Mouse (Mus musculus) frontal cortex, adult 2 months (tissue): ENCODE data around the gene Oxld1. TPM values are rescaled to one million over a fixed set of nuclear protein-coding genes. Genes with fewer than 3 reads are reported as not detected.
"Not testable (repeated sequence)": the region's sequence is repeated elsewhere in the genome, so short reads cannot be mapped to it uniquely, and the experiment has no call there.

Experiments
- DNase-seq, 2 experiments: peaks; one replicate each; pipeline ENCODE4 v3.0.0; 2022; ENCODE audit warnings: low spot score in 1 of 2; ENCODE audit errors: extremely low spot score in 1 of 2
- polyA plus RNA-seq: library from polyadenylated mRNA; depleted of rRNA; stranded (reverse); fragments of >200 nt; gene quantifications from 2 replicates; pipeline ENCODE4 v1.2.3, GENCODE M21; 2012; rRNA removed

Gene Oxld1
- polyA plus RNA-seq, 1 experiment: 15.4 TPM

DNA sequence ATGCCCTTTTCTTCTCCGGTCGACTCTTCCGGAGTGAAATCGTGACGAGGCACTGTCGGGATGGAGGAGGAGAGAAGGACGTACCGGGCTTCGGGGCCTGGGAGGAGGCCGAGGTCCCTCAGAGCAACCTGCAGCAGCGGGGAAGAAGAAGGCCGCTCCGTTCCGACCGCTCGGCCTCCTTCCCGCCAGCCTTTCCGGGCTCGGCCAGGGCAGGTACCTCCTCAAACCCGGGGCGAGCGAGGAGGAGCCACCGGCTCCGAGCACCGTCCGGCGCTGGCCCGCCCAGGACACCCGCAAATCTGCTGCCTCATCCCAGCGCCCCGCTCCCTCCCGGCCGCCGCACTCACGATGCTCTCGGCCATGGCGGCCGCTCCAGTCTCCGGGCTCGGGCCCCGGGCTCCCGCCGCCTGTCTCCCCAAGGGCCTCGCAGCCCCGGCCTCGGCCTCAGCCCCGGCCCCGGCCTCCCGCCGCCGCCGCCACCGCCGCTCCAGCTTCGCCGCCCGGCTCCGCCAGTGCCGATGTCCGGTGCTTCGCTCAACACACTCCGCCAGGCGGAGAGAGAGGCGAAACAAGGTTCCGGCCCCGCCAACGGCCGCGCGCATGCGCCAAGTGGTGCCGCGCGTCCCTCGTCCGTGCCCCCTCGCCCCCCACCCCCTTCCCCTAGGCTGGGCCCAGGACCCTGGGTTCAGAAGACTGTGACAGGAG is 20.6 kb downstream of the Oxld1 start, which contains the start of gene Nploc4:
Gene Nploc4 (minus strand): TSS at position 557 of the 705 bp plus-strand sequence.
- peak; percentile 29 to 91 for DNase-seq

DNA sequence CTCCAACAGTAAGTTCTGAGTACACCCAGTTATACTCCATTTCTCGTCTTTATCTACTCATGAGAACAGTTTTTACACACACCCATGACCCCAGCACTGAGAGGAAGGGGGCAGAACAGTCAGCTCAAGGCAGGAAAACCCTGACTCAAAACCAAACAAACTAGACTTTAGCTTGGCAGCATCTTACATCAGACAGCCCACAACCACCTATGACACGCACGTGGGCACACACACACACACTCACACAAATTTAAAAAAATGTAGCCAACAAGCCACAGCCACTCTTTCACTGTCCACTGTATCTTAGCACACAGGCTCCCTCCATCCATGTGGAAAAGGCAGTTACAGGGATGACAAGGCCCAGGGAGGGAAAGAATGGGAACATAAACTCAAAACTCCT is 31.1 kb downstream of the Oxld1 start:
- DNase-seq: no peak

DNA sequence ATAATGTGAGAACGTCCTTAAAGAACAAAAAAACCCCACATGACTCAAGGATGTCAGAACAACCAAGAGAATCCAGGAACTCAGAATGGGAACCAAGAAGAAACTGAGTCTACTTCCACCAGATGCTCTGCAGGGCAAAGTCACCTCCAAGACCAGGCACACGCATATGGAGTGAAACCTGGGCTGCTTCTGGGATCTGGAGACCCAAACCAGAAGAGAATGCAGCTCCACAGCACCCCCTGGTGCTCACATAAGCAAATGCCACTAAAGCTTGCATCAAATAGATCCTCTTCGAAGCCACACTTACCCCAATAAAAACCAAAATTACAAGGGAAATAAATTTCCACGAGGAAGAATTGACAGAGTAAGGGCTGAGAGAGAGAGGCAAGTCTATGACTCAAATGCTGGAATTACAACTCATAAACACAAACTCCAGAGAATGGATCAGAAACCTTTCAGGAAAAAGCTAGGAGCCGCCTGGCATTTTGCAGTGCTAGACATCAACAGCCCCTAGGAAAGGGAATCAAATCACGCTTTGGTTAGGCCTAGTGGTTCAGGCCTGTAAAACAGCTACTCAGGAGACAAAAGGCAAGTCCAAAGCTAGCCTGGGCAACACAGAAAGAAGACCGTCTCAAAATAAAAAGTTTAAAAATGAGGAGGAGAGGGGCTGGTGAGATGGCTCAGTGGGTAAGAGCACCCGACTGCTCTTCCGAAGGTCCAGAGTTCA is 34.1 kb downstream of the Oxld1 start:
- DNase-seq: peak in 1 of 2 experiments; percentile 79

DNA sequence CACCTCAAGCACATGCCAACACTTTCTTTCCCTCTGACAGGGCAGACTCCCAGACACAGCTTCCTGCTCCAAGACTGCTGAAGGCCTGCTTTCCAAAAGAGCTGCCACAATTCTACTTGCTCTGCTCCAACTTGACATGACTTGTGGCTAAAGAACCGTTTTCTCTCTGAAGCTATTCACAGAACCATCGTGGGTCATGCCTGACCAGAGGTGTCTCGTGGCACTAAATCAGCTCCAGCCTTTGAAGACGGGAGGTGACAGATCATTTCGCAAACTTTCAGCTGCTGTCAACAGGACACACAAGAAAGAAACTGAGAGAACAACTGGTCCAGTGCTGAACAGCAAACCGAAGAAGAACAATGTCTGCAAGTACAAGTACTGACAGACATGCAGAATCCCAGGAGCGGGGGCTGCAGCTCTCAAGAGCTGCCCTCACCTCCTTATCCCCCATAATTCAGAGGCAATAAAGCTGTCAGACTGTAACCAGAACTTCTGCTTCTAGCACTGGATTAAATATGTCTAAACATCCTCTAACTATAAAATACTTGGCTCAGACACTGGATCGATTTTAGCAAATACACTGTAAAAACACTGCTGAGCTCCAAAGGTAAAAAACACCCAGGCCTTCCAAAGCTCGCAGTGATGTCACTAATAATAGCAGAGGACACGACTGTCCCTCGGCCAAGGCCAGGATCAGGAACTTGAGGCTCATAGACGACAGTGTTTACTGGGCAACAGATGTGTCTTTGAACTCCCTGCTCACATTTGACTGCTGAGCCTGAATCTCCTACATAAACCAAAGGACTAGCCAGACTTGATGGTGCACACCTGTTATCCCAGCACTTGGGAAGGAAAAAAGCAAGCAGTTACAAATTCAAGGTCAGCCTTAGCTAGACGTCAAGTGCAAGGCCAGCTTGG is 35.0 kb downstream of the Oxld1 start:
- no peak for DNase-seq

DNA sequence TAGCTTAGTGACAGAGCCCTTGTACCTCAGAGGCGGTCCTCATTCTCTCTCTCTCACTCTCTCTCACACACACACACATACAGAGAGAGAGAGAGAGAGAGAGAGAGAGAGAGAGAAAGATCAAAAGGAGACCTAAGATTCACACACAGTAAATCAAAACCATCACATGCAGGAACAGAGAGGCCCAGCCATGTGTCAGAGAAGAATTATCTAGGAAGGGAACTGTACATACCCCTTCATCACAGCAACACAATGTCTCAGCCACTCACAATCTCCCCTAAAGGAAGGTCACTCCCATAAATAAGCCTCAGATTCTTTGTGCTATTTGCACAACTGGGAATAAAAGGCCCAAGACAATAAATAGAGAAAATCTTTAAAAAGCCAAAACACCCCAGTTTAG is 39.3 kb downstream of the Oxld1 start:
- DNase-seq: no peak

DNA sequence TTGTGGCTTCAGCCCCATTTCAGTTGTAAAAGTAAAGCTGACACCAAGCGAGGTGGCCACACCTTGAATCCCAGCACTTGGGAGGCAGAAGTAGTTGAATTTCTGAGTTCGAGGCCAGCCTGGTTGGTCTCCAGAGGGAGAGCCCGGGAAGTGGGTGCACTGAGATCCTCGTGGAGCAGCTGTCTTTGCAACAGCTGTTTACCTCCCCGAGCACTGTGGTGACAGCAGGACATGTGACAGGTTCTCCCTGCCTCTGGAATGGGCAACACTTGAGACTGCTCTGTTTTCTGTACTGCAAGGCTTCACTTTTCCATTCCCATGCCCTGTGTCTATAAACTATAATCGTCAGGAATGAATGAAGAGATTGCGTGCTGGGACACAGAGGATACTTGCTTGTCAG is 40.0 kb downstream of the Oxld1 start:
- no peak for DNase-seq

DNA sequence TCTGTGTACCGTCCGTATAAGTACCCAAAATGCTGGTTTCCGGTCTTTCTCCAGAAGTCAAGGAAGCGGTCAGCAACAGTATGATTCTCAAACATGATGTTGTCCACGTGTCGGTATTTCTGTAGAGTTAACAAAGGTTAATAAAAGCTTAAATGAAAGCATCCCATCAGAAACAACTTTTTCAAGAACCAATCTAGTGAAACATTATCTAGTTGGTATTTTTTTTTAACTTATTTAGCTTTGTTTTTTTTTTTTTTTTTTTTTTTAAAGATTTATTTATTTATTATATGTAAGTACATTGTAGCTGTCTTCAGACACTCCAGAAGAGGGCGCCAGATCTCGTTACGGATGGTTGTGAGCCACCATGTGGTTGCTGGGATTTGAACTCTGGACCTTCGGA is 44.2 kb downstream of the Oxld1 start:
- not testable (repeated sequence) for DNase-seq

Other genes with a start within 250 kb of the Oxld1 start
- 16.9 and 17.2 TPM in 2 replicates for gene Bahcc1, start 225.1 kb downstream of the Oxld1 start, polyA plus RNA-seq
- gene Actg1, start 109.5 kb downstream of the Oxld1 start, polyA plus RNA-seq: 1,138 and 1,210 TPM in 2 replicates
- gene Fscn2, start 96.5 kb downstream of the Oxld1 start, polyA plus RNA-seq: 0.67 and 0.82 TPM in 2 replicates
- gene Faap100, start 79.3 kb downstream of the Oxld1 start, polyA plus RNA-seq: 27.6 and 27.8 TPM in 2 replicates
- gene Nploc4, start 20.4 kb downstream of the Oxld1 start, polyA plus RNA-seq: 52.9 and 60.2 TPM in 2 replicates
- gene Tspan10, start 15.4 kb downstream of the Oxld1 start, polyA plus RNA-seq: 0.54 and 0.61 TPM in 2 replicates
- 0.82 and 0.84 TPM in 2 replicates for gene Pde6g, start 4.6 kb downstream of the Oxld1 start, polyA plus RNA-seq
- gene Ccdc137, start within 50 bp of the Oxld1 start, polyA plus RNA-seq: 26.5 and 29.8 TPM in 2 replicates
- 48.0 and 52.0 TPM in 2 replicates for gene Arl16, start 9.5 kb upstream of the Oxld1 start, polyA plus RNA-seq
- gene Mrpl12, start 26.5 kb upstream of the Oxld1 start, polyA plus RNA-seq: 94.2 TPM in 2 replicates
- 30.6 and 35.8 TPM in 2 replicates for gene Slc25a10, start 33.8 kb upstream of the Oxld1 start, polyA plus RNA-seq
- gene Gcgr, start 72.6 kb upstream of the Oxld1 start, polyA plus RNA-seq: 0.42 and 0.54 TPM in 2 replicates
- 153 and 174 TPM in 2 replicates for gene Mcrip1, start 91.7 kb upstream of the Oxld1 start, polyA plus RNA-seq
- not detected in 2 replicates for gene Ppp1r27, start 93.1 kb upstream of the Oxld1 start, polyA plus RNA-seq
- 103 and 109 TPM in 2 replicates for gene P4hb, start 115.2 kb upstream of the Oxld1 start, polyA plus RNA-seq
- 408 and 428 TPM in 2 replicates for gene Arhgdia, start 123.6 kb upstream of the Oxld1 start, polyA plus RNA-seq
- 46.3 and 53.0 TPM in 2 replicates for gene Alyref, start 140.3 kb upstream of the Oxld1 start, polyA plus RNA-seq
- gene Anapc11, start 140.4 kb upstream of the Oxld1 start, polyA plus RNA-seq: 143 and 170 TPM in 2 replicates
- gene Npb, start 150.4 kb upstream of the Oxld1 start, polyA plus RNA-seq: 0.84 and 1.2 TPM in 2 replicates
- 252 and 254 TPM in 2 replicates for gene Pcyt2, start 159.9 kb upstream of the Oxld1 start, polyA plus RNA-seq
- 99.4 and 101 TPM in 2 replicates for gene Sirt7, start 167.2 kb upstream of the Oxld1 start, polyA plus RNA-seq
- 79.9 and 84.5 TPM in 2 replicates for gene Mafg, start 175.5 kb upstream of the Oxld1 start, polyA plus RNA-seq
- gene Pycr1, start 185.7 kb upstream of the Oxld1 start, polyA plus RNA-seq: 3.2 and 3.7 TPM in 2 replicates
- 4.7 and 5.6 TPM in 2 replicates for gene Myadml2, start 190.1 kb upstream of the Oxld1 start, polyA plus RNA-seq
- 8.4 and 8.6 TPM in 2 replicates for gene Notum, start 203.1 kb upstream of the Oxld1 start, polyA plus RNA-seq
- 45.1 and 51.8 TPM in 2 replicates for gene Aspscr1, start 214.9 kb upstream of the Oxld1 start, polyA plus RNA-seq